ENCODE assay signal across 9 mouse cellular contexts in the genomic region with DNA sequence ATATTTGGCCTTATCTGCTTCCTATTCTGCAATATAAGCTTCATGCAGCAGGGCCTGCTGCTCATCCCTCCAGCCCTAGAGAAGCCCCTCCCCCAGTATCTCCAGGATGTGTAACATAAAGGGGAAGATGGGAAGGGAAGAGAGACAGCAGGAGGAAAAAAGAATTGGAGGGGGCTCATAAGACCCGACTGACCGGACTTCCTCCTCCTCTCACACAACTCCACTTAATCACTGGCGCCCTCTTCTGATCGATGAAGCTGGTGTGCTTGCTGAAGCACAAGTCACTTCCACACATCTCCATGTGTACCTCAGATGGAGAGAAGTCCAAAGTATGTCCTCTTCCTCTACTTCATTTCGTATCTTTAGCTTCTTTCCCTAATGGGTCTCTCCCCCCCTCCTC.
A peak's percentile ranks its signal among the peaks of the same experiment; 100 is the strongest.
DNase-seq lines count a peak whose midpoint lies in the region; ATAC-seq and TF ChIP-seq lines count a peak whose summit lies in the region.
"Had no signal": no experiment of that assay in that cellular context is flagged by ENCODE, and none has a peak within 500 bp of the region (broad histone marks: within the 10 kb centered on the region; RNA-seq: fewer than 3 reads in every experiment).

No protein-coding gene starts in this region.

- no peak overlapping the region for H3K4me2 ChIP-seq in liver, embryonic 12.5 days
- H3K4me2 ChIP-seq in neural tube, embryonic 13.5 days = no peak overlapping the region
- H3K4me2 ChIP-seq: limb, embryonic 13.5 days had no signal

- H3K4me1 ChIP-seq in liver, adult 2 months (ENCODE audit: control insufficient read depth, insufficient read depth, low read length) = no peaks in the 10 kb centered on the region
- H3K4me1 ChIP-seq in liver, embryonic 12.5 days = no peaks in the 10 kb centered on the region
- H3K4me1 ChIP-seq in neural tube, embryonic 13.5 days (replicated peaks) = peaks cover 5% of the 10 kb centered on the region; the same call in 1 of the 2 replicates
- H3K4me1 ChIP-seq: limb, embryonic 13.5 days had no signal

- no peak for TF ChIP-seq POLR2A in liver, adult 2 months (IDR thresholded peaks at IDR 0.05; ENCODE audit: extremely low read depth, insufficient read depth, low read length)

- H3K27ac ChIP-seq in liver, adult 2 months (replicated peaks; ENCODE audit: insufficient read depth, low read depth, low read length) = no peak overlapping the region
- no peak overlapping the region for H3K27ac ChIP-seq in liver, embryonic 12.5 days
- no peak overlapping the region for H3K27ac ChIP-seq in neural tube, embryonic 13.5 days (replicated peaks)
- H3K27ac ChIP-seq: limb, embryonic 13.5 days had no signal

- no peaks in the 10 kb centered on the region for H3K79me2 ChIP-seq in liver, adult 2 months (ENCODE audit: control insufficient read depth, insufficient read depth, low read length)

- H3K36me3 ChIP-seq in liver, adult 2 months (ENCODE audit: control insufficient read depth, insufficient read depth, low read length) = no peaks in the 10 kb centered on the region
- H3K36me3 ChIP-seq in liver, embryonic 12.5 days = no peaks in the 10 kb centered on the region
- no peaks in the 10 kb centered on the region for H3K36me3 ChIP-seq in neural tube, embryonic 13.5 days
- H3K36me3 ChIP-seq: limb, embryonic 13.5 days had no signal

- DNase-seq in liver, adult 2 months (ENCODE audit: extremely low read depth, low read depth, low spot score) = peak; percentile 21
- peak; percentile 44 for DNase-seq in adrenal gland, postnatal 10 days
- DNase-seq in embryo, embryonic 10 days (ENCODE audit: low spot score) = peak; percentile 91
- peak; percentile 72 to 79 for DNase-seq in kidney, postnatal 4 days
- no peak for DNase-seq in urinary bladder, adult 2 months (ENCODE audit: low spot score)

- 0 out of 2 replicates have a peak, but pooled peaks cover 3% of the 10 kb centered on the region for H3K9me3 ChIP-seq in liver, embryonic 12.5 days (replicated peaks)
- no peaks in the 10 kb centered on the region for H3K9me3 ChIP-seq in neural tube, embryonic 13.5 days
- H3K9me3 ChIP-seq: limb, embryonic 13.5 days had no signal

- H3K9ac ChIP-seq in liver, adult 2 months (ENCODE audit: low read depth, low read length) = no peak overlapping the region
- H3K9ac ChIP-seq in liver, embryonic 12.5 days = no peak overlapping the region
- 0 out of 2 replicates have a peak overlapping the region, but pooled peaks have one; percentile 41 for H3K9ac ChIP-seq in neural tube, embryonic 13.5 days
- H3K9ac ChIP-seq: limb, embryonic 13.5 days had no signal

- ATAC-seq in liver, embryonic 12.5 days = no peak
- peak; percentile 65; the same call in 1 of the 2 replicates for ATAC-seq in neural tube, embryonic 13.5 days (ENCODE audit: low read depth)

- no peak overlapping the region for H3K4me3 ChIP-seq in liver, adult 2 months (ENCODE audit: insufficient read depth, low read depth, low read length)
- no peak overlapping the region for H3K4me3 ChIP-seq in liver, embryonic 12.5 days
- no peak overlapping the region for H3K4me3 ChIP-seq in neural tube, embryonic 13.5 days
- H3K4me3 ChIP-seq: erythroblast, embryonic 14.5 days; limb, embryonic 13.5 days had no signal

- H3K27me3 ChIP-seq in liver, adult 2 months (ENCODE audit: control insufficient read depth, insufficient read depth, low read length) = no peaks in the 10 kb centered on the region
- H3K27me3 ChIP-seq in liver, embryonic 12.5 days (replicated peaks) = no peaks in the 10 kb centered on the region
- no peaks in the 10 kb centered on the region for H3K27me3 ChIP-seq in neural tube, embryonic 13.5 days
- H3K27me3 ChIP-seq: limb, embryonic 13.5 days had no signal

- 13% methylated on average over 5 of the region's 5 CpGs for WGBS in liver, adult 2 months
- 13% methylated on average over 5 of the region's 5 CpGs for WGBS in liver, embryonic 12.5 days (ENCODE audit: insufficient replicate concordance)
- 7% methylated on average over 5 of the region's 5 CpGs for WGBS in neural tube, embryonic 13.5 days

- peak; percentile 6; the same call in 1 of the 2 replicates for TF ChIP-seq CTCF in liver, adult 2 months (IDR thresholded peaks at IDR 0.05; ENCODE audit: low read depth, low read length)
